11 mouse cellular contexts compared by ENCODE assay signal in the genomic region with DNA sequence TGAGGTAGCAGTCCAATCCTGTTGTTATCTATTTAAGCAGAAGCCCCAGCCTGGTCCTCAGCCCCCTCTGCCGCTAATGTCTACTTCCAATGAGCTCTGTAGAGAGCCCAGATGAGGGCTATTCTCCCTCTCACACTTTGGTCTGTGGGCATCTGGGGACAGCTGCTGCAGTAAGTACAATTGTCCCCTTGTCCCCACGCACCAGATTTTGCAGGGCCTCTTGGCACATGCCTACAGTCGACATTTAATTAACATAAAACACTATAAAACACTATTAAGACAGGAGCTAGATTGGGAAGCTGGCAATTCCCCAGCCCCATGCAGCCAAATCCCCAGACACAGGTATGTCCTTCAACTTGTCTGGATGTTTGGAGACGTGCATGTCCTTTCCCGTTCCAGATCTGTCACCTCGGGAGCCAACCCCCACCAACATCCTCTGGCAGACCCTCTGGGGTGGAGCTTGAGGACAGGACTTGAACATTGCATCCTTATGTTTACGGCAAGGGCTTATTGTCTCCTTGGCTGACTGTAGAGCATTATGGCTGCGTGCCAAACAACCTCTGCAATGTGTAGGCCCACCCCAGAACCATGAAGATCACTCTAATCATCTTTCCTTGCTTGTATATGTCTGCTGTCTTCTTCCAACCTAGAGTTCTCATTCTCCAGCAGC.
DNase-seq lines count a peak whose midpoint lies in the region; ATAC-seq and TF ChIP-seq lines count a peak whose summit lies in the region.
"Had no signal": no experiment of that assay in that cellular context is flagged by ENCODE, and none has a peak within 500 bp of the region (broad histone marks: within the 10 kb centered on the region; RNA-seq: fewer than 3 reads in every experiment).

No protein-coding gene starts in this region.

- no peaks in the 10 kb centered on the region for H3K27me3 ChIP-seq in stomach, embryonic 16.5 days (ENCODE audit: control insufficient read depth, insufficient read depth, low read length)
- no peaks in the 10 kb centered on the region for H3K27me3 ChIP-seq in stomach, postnatal 0 days (ENCODE audit: control insufficient read depth, insufficient read depth, low read length)
- H3K27me3 ChIP-seq in liver, embryonic 11.5 days (replicated peaks; ENCODE audit: control insufficient read depth, insufficient read depth, low read length), result no peaks in the 10 kb centered on the region
- H3K27me3 ChIP-seq: CH12.LX; liver, embryonic 13.5 days had no signal

- TF ChIP-seq CTCF in stomach, postnatal 0 days (IDR thresholded peaks at IDR 0.05; ENCODE audit: low read depth), result no peak

- no peak overlapping the region for H3K9ac ChIP-seq in stomach, embryonic 16.5 days (ENCODE audit: low read length)
- H3K9ac ChIP-seq in stomach, postnatal 0 days (ENCODE audit: low read length), result no peak overlapping the region
- no peak overlapping the region for H3K9ac ChIP-seq in liver, embryonic 11.5 days (ENCODE audit: low read depth, low read length)
- H3K9ac ChIP-seq: liver, embryonic 13.5 days had no signal

- H3K36me3 ChIP-seq in stomach, embryonic 16.5 days (ENCODE audit: control insufficient read depth, insufficient read depth, low read length), result no peaks in the 10 kb centered on the region
- H3K36me3 ChIP-seq in stomach, postnatal 0 days (ENCODE audit: control insufficient read depth, insufficient read depth, low read length), result no peaks in the 10 kb centered on the region
- H3K36me3 ChIP-seq in liver, embryonic 11.5 days (ENCODE audit: control insufficient read depth, insufficient read depth, low read length), result no peaks in the 10 kb centered on the region
- H3K36me3 ChIP-seq: liver, embryonic 13.5 days had no signal

- WGBS in stomach, embryonic 16.5 days, result 60% methylated on average over 8 of the region's 8 CpGs
- WGBS in stomach, postnatal 0 days, result 55% methylated on average over 8 of the region's 8 CpGs
- 77% methylated on average over 8 of the region's 8 CpGs for WGBS in liver, embryonic 11.5 days

- H3K4me3 ChIP-seq in stomach, embryonic 16.5 days (replicated peaks; ENCODE audit: low read length), result no peak overlapping the region
- H3K4me3 ChIP-seq in stomach, postnatal 0 days (ENCODE audit: low read depth, low read length), result no peak overlapping the region
- no peak overlapping the region for H3K4me3 ChIP-seq in liver, embryonic 11.5 days (ENCODE audit: low read depth, low read length)
- H3K4me3 ChIP-seq: liver, embryonic 13.5 days had no signal

- no peaks in the 10 kb centered on the region for H3K4me1 ChIP-seq in stomach, embryonic 16.5 days (ENCODE audit: control insufficient read depth, insufficient read depth, low read length)
- no peaks in the 10 kb centered on the region for H3K4me1 ChIP-seq in stomach, postnatal 0 days (replicated peaks; ENCODE audit: control insufficient read depth, insufficient read depth)
- H3K4me1 ChIP-seq in liver, embryonic 11.5 days (replicated peaks; ENCODE audit: control insufficient read depth, insufficient read depth, low read length), result no peaks in the 10 kb centered on the region
- H3K4me1 ChIP-seq: liver, embryonic 13.5 days had no signal

- ATAC-seq in frontal cortex, adult (ENCODE audit: low TSS enrichment), result no peak; the same call in 1 of the 2 replicates
- 0 out of 2 replicates have a peak, but pooled peaks have one; percentile 37 for ATAC-seq in stomach, embryonic 16.5 days (ENCODE audit: insufficient read depth, low FRiP score)
- ATAC-seq in stomach, postnatal 0 days (ENCODE audit: low FRiP score, low TSS enrichment), result no peak
- no peak for ATAC-seq in liver, embryonic 11.5 days (replicated peaks; ENCODE audit: low FRiP score)

- peak; percentile 3 to 27 for DNase-seq in frontal cortex, adult 2 months (ENCODE audit: extremely low spot score in 1 of 2, low spot score in 1 of 2)
- no peak for DNase-seq in stomach, postnatal 0 days (ENCODE audit: low spot score)
- DNase-seq in layer of hippocampus, postnatal 36 days, result peak; percentile 8 to 9
- no peak for DNase-seq in urinary bladder, postnatal 10 days (ENCODE audit: low spot score)
- no peak for DNase-seq in liver, embryonic 11.5 days (ENCODE audit: low spot score)
- DNase-seq in kidney, adult 18-20 months, result no peak
- DNase-seq: liver, embryonic 13.5 days; thymus, postnatal 14 days had no signal

- no peak overlapping the region for H3K27ac ChIP-seq in stomach, embryonic 16.5 days (ENCODE audit: low read length)
- H3K27ac ChIP-seq in stomach, postnatal 0 days (replicated peaks), result no peak overlapping the region
- no peak overlapping the region for H3K27ac ChIP-seq in liver, embryonic 11.5 days (ENCODE audit: low read depth, low read length)
- H3K27ac ChIP-seq: liver, embryonic 13.5 days had no signal

- no peak overlapping the region for H3K4me2 ChIP-seq in stomach, embryonic 16.5 days (ENCODE audit: low read depth, low read length)
- no peak overlapping the region for H3K4me2 ChIP-seq in stomach, postnatal 0 days (replicated peaks; ENCODE audit: low read depth)
- H3K4me2 ChIP-seq in liver, embryonic 11.5 days, result no peak overlapping the region
- H3K4me2 ChIP-seq: liver, embryonic 13.5 days had no signal

- TF ChIP-seq EP300 in stomach, postnatal 0 days (optimal IDR thresholded peaks at IDR 0.05), result no peak

- no peaks in the 10 kb centered on the region for H3K9me3 ChIP-seq in stomach, embryonic 16.5 days (replicated peaks; ENCODE audit: control insufficient read depth, low read length)
- no peaks in the 10 kb centered on the region for H3K9me3 ChIP-seq in stomach, postnatal 0 days (ENCODE audit: control insufficient read depth, low read length)
- H3K9me3 ChIP-seq in liver, embryonic 11.5 days (ENCODE audit: control insufficient read depth, low read length), result no peaks in the 10 kb centered on the region
- H3K9me3 ChIP-seq: liver, embryonic 13.5 days had no signal

Comparison
In these comparisons a context has a peak if more than half of its experiments do, and no peak if none do; other contexts are left out.
1. DNase-seq: peak in frontal cortex, adult 2 months (2 of 2) and layer of hippocampus, postnatal 36 days (2 of 2); none in stomach, postnatal 0 days (single experiment), urinary bladder, postnatal 10 days (single experiment), liver, embryonic 11.5 days (single experiment) and kidney, adult 18-20 months (single experiment).